Mouse (Mus musculus) T-cell, adult 2 months (primary cell): ENCODE results near the gene Slc3a2.

ENCODE experiments used
- DNase-seq: peaks from one replicate; pipeline ENCODE4 v3.0.0; 2022; ENCODE audit warnings: low spot score

The Slc3a2 gene

DNA sequence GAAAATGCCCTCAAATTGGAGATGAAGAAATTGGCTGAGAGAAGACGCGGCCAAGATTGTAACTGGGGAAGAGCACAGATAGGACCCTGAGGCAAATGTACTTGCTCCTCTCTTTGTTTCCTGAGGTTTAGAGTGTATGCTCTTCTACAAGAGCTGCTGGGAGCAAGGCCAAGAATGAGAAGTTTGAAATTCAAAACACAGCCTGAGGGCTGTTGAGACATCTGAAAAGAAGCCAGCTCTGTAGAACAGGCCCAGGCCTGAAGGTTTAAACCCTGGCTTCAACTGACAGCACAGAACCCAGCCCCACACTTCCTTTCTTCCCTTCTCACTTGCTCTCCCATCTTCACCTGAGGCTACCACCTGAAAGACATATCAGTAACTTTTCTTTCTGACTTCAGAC is 13.1 kb downstream of the Slc3a2 start:
- DNase-seq, result no peak

DNA sequence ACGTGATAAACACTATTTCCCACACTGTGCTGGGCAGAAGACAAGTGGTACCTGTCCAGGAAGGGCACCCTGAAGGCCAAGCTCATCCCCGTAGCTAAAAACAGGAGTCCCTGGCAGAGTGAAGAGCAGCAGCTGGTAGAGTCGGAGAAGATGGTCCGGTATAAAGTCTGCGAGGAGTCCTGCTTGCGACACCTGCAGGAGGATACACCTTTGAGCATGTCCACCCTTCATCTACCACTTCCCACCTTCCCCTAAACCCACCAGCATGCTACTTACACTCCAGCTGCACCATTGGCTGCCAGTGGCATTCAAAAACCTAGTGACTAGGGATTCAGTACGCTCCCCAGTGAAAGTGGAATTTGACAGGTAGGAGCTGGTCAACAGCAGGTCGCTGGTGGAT is 14.2 kb downstream of the Slc3a2 start:
- no peak for DNase-seq

DNA sequence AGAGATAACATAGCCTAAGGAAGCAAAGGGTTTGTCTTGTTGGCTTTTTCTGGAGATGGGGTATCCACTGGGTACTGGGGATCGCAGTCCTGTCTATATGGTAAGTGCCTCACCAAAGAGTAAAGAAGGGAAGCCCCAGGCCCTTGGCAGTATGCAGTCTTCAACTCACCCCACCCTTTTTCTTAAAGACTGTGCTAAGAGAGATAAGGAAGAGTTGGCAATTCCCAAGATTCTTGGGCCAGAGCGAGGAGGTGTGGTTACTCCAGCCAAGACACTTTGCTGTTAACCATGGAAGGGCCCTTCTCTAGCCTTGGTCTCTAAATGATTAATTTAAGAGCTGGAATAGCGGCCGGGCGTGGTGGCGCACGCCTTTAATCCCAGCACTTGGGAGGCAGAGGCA is 16.2 kb downstream of the Slc3a2 start:
- DNase-seq, result no peak

DNA sequence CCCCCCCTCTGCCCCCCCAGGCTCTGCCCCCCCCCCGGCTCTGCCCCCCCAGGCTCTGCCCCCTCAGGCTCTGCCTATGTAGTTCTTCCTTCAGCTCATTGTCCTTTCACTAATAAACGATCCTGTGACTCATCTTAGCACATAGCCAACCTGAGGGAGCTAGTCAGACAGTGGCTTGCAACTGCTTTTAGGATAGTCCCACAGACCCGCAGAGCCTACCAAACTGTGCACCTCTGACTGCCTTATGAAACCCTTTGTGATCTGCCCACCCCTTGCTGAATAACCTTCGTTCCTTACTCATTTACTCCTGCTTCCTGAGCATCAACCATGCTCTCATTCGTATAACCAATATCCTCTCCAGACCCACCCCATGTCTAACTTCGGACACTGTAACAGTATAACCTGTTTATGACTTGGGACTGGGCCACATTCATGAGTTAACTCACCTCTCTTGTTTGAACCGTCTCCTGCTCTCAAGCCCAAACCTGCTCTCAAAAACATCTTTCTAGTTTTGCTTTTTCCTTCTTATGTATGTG is 17.0 kb downstream of the Slc3a2 start:
- DNase-seq, result no peak

DNA sequence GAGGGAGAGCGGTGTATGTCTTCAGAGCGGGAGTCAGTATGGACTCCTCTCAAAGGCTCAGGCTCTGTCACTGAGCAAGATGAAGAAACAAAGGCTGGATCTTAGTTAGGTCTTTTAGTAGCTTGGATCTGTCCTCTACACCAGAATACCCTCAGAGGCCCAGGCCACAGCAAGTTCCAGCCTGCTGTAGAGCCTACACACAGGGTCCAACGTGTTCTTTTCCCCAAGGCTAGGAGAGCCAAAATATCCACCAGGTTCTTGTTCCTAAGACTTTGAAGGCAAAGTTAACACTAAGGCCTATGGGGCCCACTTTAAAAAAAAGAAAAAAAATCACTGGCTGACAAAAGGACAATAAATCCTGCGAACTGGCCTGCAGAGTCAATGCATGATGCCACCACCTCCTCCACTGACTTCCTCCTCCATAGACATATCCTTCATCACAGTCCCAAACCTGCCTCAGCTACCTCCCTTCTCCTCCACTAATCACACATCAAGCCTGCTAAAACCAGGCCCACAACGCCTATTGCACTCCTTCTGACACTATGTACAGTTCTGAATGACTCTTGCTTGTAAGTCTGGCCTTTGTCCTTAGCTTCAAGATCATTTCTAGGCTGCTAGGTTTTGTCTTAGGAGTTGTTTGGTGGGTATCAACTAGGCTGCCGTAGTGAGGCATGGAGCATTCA is 18.0 kb downstream of the Slc3a2 start:
- no peak for DNase-seq

DNA sequence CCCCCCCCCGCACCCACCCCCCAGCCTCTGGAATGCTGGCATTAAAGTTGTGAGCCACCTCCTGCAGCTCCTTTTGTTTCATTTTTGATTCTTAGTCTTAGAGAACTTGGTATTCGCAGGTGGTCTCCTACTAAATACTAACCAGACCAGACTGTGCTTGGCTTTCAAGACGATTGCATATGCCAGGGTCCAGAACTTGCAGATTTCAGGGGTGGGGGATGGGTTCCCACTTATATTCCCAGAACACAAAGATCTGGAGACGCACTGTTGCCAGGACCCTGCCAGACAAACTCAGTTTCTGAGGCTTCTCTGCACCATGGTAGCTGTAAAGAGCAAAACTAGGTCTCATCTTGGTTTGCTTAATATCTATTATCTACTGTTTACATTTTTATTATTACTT is 19.6 kb downstream of the Slc3a2 start:
- no peak for DNase-seq

DNA sequence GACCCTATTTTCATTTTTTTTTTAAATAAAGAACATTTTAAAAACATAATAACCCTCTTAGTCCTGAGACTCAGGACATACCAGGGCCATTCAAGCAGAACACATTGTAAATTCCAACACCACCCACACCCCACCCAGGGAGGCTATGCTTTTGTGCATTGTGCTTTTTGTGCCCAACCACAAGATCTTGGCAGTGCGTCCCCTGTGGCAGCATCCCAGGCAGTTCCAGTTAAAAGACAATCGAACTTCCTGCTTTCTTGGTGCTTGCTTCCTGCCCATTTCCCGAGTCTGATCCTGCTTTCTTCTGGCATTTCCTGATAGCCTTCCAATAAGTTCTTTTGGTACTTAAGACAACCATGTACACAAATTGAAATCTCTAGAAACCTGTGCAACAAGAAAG is 20.7 kb downstream of the Slc3a2 start:
- no peak for DNase-seq

DNA sequence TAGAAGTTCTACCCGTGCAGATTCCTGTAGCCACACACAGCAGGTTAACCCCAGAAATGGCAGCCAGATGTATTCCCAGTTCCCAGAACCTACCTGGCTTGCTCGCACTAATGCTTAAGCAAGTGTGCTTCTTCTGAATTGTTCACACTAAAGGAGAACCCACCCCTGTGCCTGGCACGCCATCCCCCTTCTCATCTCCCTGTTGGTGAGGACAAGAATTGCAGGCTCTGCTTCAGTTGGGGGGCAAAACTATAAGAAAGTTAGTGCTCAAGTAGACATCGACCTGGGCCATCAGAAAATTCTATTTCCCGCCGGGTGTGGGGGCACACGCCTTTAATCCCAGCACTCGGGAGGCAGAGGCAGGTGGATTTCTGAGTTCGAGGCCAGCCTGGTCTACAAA is 23.5 kb downstream of the Slc3a2 start:
- DNase-seq, result no peak

DNA sequence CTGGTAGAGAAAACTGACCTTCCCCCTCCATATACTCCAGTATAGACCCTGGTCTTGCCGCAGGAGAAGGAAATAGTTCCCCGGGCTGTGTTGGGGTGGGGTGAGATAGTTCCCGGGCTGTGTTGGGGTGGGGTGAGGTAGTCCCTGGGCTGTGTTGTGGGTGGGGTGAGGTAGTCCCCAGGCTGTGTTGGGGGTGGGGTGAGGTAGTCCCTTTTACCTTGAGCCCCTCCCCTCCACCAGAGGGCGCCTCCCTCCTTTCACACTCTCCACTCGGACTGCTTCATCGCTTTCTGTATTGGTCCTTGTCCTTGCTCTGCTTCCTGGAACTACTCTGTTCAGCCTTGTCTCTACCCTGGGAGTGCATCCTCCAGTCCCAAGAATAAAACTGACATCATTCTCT is 27.8 kb downstream of the Slc3a2 start:
- peak; percentile 74 for DNase-seq

DNA sequence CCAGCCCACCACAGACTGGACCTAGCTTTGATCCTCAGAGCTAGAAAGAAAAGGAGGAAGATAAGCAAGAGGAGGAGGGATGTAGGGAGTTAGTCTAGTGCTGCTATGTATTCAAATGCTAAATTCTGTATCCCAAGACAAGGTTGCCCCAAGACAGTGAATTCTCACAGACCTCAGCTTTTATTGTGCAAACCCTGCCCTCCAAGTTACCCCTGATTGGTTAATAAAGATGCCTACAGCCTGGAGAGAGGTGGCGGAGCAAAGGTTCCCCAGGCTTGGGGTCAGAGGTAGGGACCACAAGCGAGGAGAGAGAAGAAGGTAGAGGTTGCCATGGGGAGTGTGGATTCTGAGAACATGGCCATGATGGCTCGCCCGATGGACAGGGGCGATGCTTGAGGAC is 30.4 kb downstream of the Slc3a2 start:
- no peak for DNase-seq

DNA sequence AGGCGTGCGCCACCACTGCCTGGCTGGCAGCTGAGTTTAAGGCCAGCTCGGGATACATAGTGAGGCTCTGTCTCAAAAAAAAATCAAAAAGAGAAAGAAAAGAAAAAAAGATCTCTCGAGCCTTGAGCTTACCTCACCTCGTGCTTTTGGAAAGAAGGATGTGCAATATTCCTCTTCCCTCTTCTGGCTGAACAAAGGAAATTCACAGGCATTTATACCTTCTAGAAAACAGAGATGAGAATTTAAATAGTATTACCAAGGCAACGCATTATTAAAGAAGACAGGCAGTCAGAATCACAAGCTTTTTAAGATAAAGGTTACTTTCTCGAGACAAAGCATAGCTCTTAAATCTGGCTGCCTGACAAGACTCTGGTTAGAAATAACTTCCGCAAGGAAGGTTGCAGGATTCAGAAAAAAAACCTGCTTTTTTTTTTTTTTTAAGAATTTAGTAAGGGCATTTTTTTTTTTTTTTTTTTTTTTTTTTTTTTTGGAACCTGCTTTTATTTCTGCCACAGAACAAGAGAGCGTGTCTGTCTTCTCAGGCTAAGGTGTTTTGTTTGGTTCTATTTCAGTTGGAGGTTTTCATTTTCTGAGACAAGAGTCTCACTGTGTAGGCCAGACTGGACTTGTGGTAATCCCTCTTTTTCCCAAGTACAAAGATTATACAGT is 31.2 kb downstream of the Slc3a2 start:
- no peak for DNase-seq

DNA sequence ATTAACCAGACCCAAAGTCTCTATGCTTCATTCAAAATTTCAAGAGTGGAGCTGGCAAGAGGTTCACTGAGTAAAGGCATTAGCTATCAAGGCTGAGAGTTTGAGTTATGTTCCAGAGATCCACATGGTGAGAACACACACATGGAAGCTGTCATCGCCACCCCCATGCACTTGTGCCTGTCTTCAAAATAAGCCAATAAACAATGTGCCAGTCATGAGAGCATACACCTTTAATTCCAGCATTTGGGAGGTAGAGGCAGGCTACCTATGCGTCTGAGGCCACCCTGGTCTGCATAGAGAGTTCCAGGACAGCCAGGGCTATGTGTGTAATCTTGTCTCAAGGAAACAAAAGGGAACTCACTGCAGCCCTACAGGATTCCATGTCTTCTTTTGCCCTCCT is 39.5 kb downstream of the Slc3a2 start:
- no peak for DNase-seq

DNA sequence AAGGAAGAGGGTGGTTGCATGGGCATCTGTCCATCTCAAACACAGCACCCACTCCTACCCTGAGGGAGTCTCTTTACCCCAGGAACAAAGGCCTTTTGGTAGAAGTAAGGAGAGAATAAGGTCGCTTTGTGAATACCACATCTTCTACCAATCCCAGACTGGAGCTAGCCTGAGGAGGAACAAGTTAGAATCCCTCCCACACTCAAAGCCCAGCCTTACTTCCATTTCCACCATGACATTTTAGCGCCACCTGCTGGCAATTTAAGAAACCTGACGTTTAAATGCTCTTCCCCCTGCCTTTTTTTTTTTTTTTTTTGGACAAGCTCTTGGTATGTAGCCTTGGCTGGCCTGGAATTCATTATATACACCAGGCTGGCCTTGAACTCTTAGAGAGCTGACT is 40.2 kb downstream of the Slc3a2 start:
- DNase-seq, result peak; percentile 65

DNA sequence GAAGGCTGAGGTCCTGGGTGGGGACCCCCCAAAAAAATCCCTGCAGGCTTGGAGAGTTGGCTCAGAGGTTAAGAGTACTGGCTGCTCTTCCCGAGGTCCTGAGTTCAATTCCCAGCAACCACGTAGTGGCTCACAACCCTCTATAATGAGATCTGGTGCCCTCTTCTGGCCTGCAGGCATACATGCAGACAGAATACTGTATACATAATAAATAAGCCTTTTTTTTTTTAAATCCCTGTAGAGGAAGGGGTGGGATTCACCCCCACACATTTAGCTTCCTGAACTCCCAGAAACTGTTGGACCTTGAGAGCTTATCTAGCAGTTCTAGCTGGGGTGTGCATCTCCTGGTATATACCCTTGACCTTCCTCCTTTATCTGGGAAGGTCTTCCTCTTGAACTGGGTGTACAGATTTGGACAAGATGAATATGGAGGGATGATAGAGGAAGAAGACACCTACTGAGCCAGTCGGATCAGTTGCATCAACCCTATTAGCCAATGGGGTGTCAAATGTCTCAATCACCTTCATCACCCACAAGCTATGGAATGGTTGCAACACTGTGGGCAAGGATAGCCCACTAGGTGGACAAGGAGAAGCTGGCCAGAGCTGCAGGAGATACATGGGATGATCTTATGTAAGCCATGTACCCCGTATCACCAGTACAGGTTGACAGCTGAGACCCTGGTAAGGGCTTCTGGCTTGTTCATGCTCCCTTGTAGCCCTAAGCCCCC is 41.4 kb downstream of the Slc3a2 start:
- no peak for DNase-seq

DNA sequence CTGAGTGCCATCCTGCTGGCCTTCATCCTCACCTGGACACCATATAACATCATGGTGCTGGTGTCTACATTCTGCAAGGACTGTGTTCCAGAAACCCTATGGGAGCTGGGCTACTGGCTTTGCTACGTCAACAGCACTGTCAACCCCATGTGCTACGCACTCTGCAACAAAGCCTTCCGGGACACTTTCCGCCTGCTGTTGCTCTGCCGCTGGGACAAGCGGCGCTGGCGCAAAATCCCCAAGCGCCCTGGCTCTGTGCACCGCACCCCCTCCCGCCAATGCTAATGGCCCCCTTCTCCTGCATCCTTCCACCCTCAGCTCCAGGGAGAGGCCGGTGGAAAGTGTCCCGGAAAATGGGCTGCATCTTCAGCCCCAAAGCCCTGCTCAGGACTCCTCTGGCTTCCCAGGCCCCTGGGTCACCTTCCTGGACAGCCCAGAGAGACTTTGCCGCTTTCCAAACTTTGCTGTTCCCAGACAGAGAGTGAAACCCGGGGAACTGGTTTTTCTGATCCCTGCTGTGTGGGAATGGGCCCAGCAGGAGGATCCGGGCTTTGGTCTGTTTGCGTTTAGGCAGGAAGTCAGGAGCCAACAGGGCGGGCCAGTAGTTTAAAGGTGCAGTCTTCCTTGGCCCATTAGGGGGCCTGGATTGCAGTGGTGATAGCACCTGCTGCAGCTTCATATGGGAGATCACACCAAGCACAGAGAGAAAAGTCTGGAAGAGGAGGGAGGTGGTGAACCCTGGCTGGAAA is 44.0 kb downstream of the Slc3a2 start:
- DNase-seq, result no peak

DNA sequence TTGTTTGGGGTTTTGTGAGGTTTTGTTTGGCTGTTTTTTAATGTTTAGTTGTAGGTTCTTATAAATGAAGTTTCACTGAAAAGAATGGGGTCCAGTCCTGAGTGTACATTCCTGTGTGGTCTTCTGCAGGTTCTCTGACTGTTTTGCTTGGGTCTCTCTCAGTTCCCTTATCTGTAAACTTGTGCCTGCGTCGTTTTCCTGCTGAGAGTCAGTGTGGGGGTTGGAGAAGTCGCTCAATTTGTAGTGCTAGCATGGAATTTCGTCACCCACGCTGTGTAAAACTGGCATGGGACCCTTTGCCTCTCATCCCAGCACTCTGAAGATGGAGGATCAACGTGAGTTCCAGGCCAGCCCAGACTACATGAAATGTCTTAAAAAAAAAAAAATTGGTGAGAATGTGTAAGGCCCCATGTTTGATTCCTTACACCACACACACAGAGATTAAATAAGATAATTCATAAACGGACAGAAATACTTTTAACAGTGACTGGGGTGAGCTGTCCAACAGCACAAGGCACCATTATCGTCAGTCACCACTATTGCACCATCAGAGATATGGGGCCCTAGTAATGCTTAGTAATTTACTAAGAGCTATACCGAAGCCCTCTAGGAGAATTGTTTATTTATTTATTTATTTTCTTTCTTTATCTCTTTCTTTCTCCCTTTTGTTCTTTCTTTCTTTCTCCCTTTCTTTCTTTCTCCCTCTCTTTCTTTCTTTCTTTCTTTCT is 49.7 kb downstream of the Slc3a2 start:
- DNase-seq, result no peak

DNA sequence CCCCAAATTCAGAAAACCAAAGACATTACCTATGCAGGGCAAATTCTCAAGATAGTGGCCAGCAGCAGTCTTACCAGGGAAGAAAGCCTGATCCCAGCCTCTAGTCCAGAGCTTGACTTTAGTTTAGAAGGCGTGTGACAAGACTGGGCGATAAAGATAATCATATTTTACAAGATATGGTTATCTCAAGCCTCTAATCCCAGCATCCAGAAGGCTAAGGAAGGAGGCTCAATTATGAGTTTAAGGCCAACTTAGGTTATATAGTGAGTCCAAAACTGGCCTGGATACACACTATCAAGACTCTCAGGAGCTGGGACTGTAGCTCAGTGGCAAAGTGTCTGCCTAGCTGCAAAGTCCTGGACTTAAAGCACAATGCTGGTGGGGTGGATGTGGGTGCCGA is 50.3 kb downstream of the Slc3a2 start:
- no peak for DNase-seq

DNA sequence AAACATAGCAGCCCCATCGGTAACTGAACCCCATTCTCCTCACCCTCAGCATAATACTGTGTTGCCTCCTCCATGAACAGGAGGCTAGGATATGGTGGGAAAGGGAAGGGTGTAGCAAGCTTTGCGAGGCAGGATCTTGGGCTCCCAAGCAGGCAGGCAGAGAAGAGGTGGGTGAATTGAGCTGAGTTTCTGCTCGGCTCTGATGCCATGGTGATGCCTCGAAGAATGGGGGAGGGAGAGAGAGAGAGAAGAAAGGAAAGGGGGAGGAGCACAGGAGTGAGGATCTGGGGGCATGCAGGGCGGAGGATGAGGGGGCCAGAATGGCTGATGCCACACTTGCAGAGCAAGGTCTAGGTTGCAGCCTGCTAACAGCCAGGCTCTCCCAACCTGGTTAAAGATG is 57.4 kb downstream of the Slc3a2 start:
- no peak for DNase-seq

DNA sequence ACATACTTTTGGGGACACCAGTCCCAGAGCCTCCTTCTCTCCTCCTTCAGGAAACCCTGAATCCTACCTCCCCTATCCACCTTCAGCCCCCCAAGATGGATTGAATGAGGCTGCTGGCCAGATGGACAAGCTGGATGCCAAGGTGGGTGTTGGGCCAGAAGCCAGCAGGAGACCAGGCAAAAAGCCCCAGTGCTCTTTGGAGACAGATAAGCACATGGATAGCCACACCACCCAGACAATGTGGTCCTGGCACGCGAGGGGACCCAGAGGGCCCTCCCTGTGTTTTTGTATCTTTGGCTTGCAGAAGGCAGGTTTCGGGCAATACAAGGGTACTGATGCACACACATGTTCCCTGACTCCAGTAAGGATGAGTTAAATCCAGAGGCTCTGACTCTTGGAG is 58.3 kb downstream of the Slc3a2 start:
- no peak for DNase-seq

DNA sequence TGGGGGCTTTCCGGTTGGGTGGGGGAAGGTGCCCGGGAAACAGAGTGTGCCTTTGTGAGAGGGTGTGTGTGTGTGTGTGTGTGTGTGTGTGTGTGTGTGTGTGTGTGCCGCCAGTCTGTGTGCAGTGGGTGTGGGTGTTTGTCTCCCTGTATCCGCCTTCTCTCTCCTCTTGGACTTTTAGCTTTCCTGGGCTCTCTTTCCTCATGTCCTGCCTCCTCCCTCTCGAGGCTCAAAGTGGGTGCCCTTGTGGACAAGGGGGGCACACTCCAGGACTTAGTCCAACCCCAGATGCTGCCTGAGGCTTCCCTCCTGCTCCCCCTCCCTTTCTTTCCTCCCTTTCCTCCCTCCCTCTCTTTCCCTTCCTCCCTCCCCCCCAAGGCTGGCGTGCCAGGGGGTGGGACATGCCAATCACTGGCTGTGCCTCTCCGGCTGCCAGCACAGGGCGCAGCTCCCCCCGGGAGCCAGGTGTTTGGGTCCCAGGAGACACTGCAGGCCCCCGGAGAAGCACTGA is 59.2 kb downstream of the Slc3a2 start:
- no peak for DNase-seq

DNA sequence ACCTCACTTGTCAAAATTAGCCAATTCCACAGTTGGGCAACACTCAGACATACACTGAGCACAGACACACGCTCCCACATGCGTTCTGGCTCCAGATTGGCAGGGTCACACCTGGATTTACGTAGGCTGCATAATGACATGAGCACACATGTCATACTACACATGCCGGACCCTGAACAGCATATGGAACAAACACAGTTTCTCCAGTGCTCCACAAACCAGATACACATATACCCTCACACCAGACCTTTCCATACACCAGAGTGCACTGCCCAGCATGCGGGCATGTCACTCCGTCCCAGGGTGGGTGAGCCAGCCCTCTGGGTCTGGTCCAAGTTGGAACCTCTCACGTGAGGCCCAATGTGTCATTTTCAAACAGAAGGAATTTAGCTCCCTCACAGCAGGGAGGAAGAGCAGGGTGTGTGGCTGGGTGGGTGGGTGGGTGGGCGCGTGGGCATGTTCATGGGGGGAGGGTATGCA is 59.8 kb downstream of the Slc3a2 start, which contains the start of gene Chrm1:
Chrm1 (plus strand) TSS at position 430 of the 480 bp plus-strand sequence.
- no peak for DNase-seq
